Mouse (Mus musculus): ENCODE data around the gene Vmn1r67. TPM values are rescaled to one million over a fixed set of nuclear protein-coding genes. Genes with fewer than 3 reads are reported as not detected.

Vmn1r67 gene
- not detected for total RNA-seq (2021)
- long read RNA-seq, experiment 1, result 0 reads
- long read RNA-seq, experiment 2, result 0 reads

- no peak for DNase-seq (ENCODE audit: low spot score in 2 of 2)
These were observed at the start of gene Vmn1r67 for GRCm38 (mm10) chr7:10443031-10443430. TSS of gene Vmn1r67 (plus strand) at chr7:10443331.

GRCm38 (mm10) chr7:10458166-10458565 is 15.0 kb downstream of the Vmn1r67 start:
- DNase-seq (ENCODE audit: low spot score in 2 of 2), result no peak

GRCm38 (mm10) chr7:10479813-10480212 is 36.7 kb downstream of the Vmn1r67 start:
- no peak for DNase-seq (ENCODE audit: low spot score in 2 of 2)

GRCm38 (mm10) chr7:10480588-10481233 is 37.6 kb downstream of the Vmn1r67 start:
- peak; percentile 41 to 62 for DNase-seq (ENCODE audit: low spot score in 2 of 2)

- DNase-seq (ENCODE audit: low spot score in 2 of 2), result peak; percentile 83 to 87
These were observed 51.8 kb downstream of the Vmn1r67 start, which contains the start of gene Zik1 for GRCm38 (mm10) chr7:10494786-10495521. TSS of gene Zik1 (minus strand) at chr7:10495394.

GRCm38 (mm10) chr7:10495578-10495977 is 52.4 kb downstream of the Vmn1r67 start:
- no peak for DNase-seq (ENCODE audit: low spot score in 2 of 2)

Other genes with a start within 250 kb of the Vmn1r67 start
- not detected for gene Vmn1r66, start 165.3 kb upstream of the Vmn1r67 start, total RNA-seq (2021)
- 10 to 100 TPM; 13.2 to 13.9 TPM for gene Zik1, start 52.1 kb downstream of the Vmn1r67 start, total RNA-seq (2021)
- gene Vmn1r68, start 115.2 kb downstream of the Vmn1r67 start, total RNA-seq (2021), result not detected
- not detected for gene Vmn1r69, start 170.3 kb downstream of the Vmn1r67 start, total RNA-seq (2021)
- gene Vmn1r70, start 188.2 kb downstream of the Vmn1r67 start, total RNA-seq (2021), result not detected
- not detected for gene Nlrp4b, start 244.5 kb downstream of the Vmn1r67 start, total RNA-seq (2021)